Mouse (Mus musculus) C2C12 (cell line): ENCODE results near the gene Pinlyp. TPM values are rescaled to one million over a fixed set of nuclear protein-coding genes. Genes with fewer than 3 reads are reported as not detected.
"Not testable (repeated sequence)": the region's sequence is repeated elsewhere in the genome, so short reads cannot be mapped to it uniquely, and the experiment has no call there.

ENCODE experiments used
- H3K27me3 ChIP-seq: one replicate; pipeline ENCODE4 v1.6.1; 2011; ENCODE audit not compliant: control insufficient read depth, insufficient read depth, insufficient read length
- H3K36me3 ChIP-seq: one replicate; pipeline ENCODE4 v1.6.1; 2011; ENCODE audit not compliant: control insufficient read depth, insufficient read depth
- H3K4me3 ChIP-seq: one replicate; pipeline ENCODE4 v1.5.1; 2011; ENCODE audit warnings: mild to moderate bottlenecking, control low read depth; ENCODE audit not compliant: poor library complexity, insufficient read depth, severe bottlenecking
- H3K79me2 ChIP-seq: one replicate; pipeline ENCODE4 v1.6.1; 2011; ENCODE audit not compliant: control insufficient read depth, insufficient read depth
- H3K79me3 ChIP-seq: one replicate; pipeline ENCODE4 v1.6.1; 2011; ENCODE audit warnings: low read depth, control low read depth
- H3ac ChIP-seq: one replicate; pipeline ENCODE3; 2011; ENCODE audit warnings: low read depth; ENCODE audit not compliant: control insufficient read depth, insufficient read length
- CEBPB ChIP-seq: IDR thresholded peaks from one replicate; pipeline ENCODE4 v1.6.1; 2011; ENCODE audit warnings: low read depth, mild to moderate bottlenecking, control low read depth, moderate library complexity
- CTCF ChIP-seq: IDR thresholded peaks from one replicate; pipeline ENCODE4 v1.5.1; 2011; ENCODE audit not compliant: control insufficient read depth, insufficient read depth, insufficient read length
- FOSL1 ChIP-seq: IDR thresholded peaks from one replicate; pipeline ENCODE4 v1.8.0; 2011; ENCODE audit warnings: mild to moderate bottlenecking, low read length; ENCODE audit not compliant: poor library complexity, insufficient read depth, severe bottlenecking
- MAX ChIP-seq: IDR thresholded peaks from one replicate; pipeline ENCODE4 v1.6.1; 2011; ENCODE audit warnings: mild to moderate bottlenecking, control low read depth
- MYOD1 ChIP-seq: IDR thresholded peaks from one replicate; pipeline ENCODE4 v1.6.1; 2011; ENCODE audit warnings: low read depth; ENCODE audit not compliant: control insufficient read depth, insufficient read length
- MYOG ChIP-seq: IDR thresholded peaks from one replicate; pipeline ENCODE4 v1.6.1; 2011; ENCODE audit not compliant: control insufficient read depth, insufficient read length; ENCODE audit errors: extremely low read depth
- USF1 ChIP-seq: IDR thresholded peaks from one replicate; pipeline ENCODE4 v1.6.1; 2011; ENCODE audit warnings: low read depth, mild to moderate bottlenecking, control low read depth, moderate library complexity
- polyA plus RNA-seq: library from polyadenylated mRNA; unstranded; fragments of >200 nt; fragmentation: generic; extraction: Trizol; gene quantifications from one replicate; pipeline ENCODE4 v1.2.1, GENCODE M21; 2012; ENCODE audit warnings: missing spikeins

Gene Pinlyp
- polyA plus RNA-seq, 1 experiment, result 0.23 TPM

- TF ChIP-seq MAX (no peak), MYOG (no peak), CTCF (no peak), CEBPB (no peak), USF1 (no peak), MYOD1 (no peak), FOSL1 (no peak)
- Histone ChIP-seq H3ac (no peak overlapping the region), H3K27me3 (no peaks in the 10 kb centered on the region), H3K79me3 (no peaks in the 10 kb centered on the region), H3K79me2 (no peaks in the 10 kb centered on the region), H3K4me3 (no peak overlapping the region), H3K36me3 (peaks cover 4% of the 10 kb centered on the region)
Observed at GRCm38 (mm10) chr7:24517077-24517476, 28.8 kb downstream of the Pinlyp start.

GRCm38 (mm10) chr7:24516319-24516718 is 29.6 kb downstream of the Pinlyp start:
- not testable (repeated sequence) for H3K27me3 ChIP-seq, H3K79me2 ChIP-seq, H3K36me3 ChIP-seq, H3K79me3 ChIP-seq, H3ac ChIP-seq, H3K4me3 ChIP-seq
- TF ChIP-seq CTCF, result peak; percentile 2

GRCm38 (mm10) chr7:24512355-24512754 is 33.6 kb downstream of the Pinlyp start, which contains the start of gene AC161166.1:
TSS of gene AC161166.1 (minus strand) at chr7:24512455.
- Histone ChIP-seq H3ac (no peak within 1 kb of the TSS), H3K27me3 (no peaks in the 10 kb centered on the region), H3K79me2 (peaks cover 22% of the 10 kb centered on the region), H3K36me3 (peaks cover 8% of the 10 kb centered on the region), H3K79me3 (peaks cover 20% of the 10 kb centered on the region), H3K4me3 (no peak within 1 kb of the TSS)
- TF ChIP-seq MAX, result no peak
- no peak for TF ChIP-seq CTCF
- TF ChIP-seq USF1, result no peak
- no peak for TF ChIP-seq CEBPB
- no peak for TF ChIP-seq MYOG
- no peak for TF ChIP-seq MYOD1
- no peak for TF ChIP-seq FOSL1

GRCm38 (mm10) chr7:24507726-24508114 is 38.2 kb downstream of the Pinlyp start:
- Histone ChIP-seq H3K27me3 (no peaks in the 10 kb centered on the region), H3K79me2 (peaks cover 22% of the 10 kb centered on the region), H3K79me3 (peaks cover 20% of the 10 kb centered on the region), H3K4me3 (peak overlapping the region; percentile 64), H3K36me3 (peaks cover 5% of the 10 kb centered on the region), H3ac (peak overlapping the region; percentile 98)
- TF ChIP-seq MYOD1, result no peak

- H3ac ChIP-seq, result peak within 1 kb of the TSS; percentile 98
- peaks cover 4% of the 10 kb centered on the region for H3K36me3 ChIP-seq
- H3K79me2 ChIP-seq, result peaks cover 22% of the 10 kb centered on the region
- H3K4me3 ChIP-seq, result peak within 1 kb of the TSS; percentile 64
- H3K79me3 ChIP-seq, result peaks cover 20% of the 10 kb centered on the region
- H3K27me3 ChIP-seq, result no peaks in the 10 kb centered on the region
- no peak for TF ChIP-seq USF1
- TF ChIP-seq MAX, result peak; percentile 79
Observed at GRCm38 (mm10) chr7:24506838-24507725, 38.8 kb downstream of the Pinlyp start, which contains the start of gene Zfp428. TSS of gene Zfp428 (plus strand) at chr7:24507006.

- H3K4me3 ChIP-seq, result peak overlapping the region; percentile 64
- TF ChIP-seq MYOD1, result no peak
- TF ChIP-seq USF1, result peak; percentile 32
- TF ChIP-seq CEBPB, result peak; percentile 61
- no peak for TF ChIP-seq MYOG
- TF ChIP-seq MAX, result peak; percentile 66
- TF ChIP-seq CTCF, result no peak
- no peak for TF ChIP-seq FOSL1
- peaks cover 4% of the 10 kb centered on the region for H3K36me3 ChIP-seq
- no peaks in the 10 kb centered on the region for H3K27me3 ChIP-seq
- H3ac ChIP-seq, result peak overlapping the region; percentile 66
- H3K79me2 ChIP-seq, result peaks cover 22% of the 10 kb centered on the region
- peaks cover 20% of the 10 kb centered on the region for H3K79me3 ChIP-seq
Observed at GRCm38 (mm10) chr7:24506476-24506837, 39.5 kb downstream of the Pinlyp start.
